ENCODE assay signal across 18 mouse cellular contexts in genomic region chr9:58557457-58558455, GRCm38 (mm10). TPM values are rescaled to one million over a fixed set of nuclear protein-coding genes. Genes with fewer than 3 reads are reported as not detected.
DNase-seq lines count a peak whose midpoint lies in the region; ATAC-seq and TF ChIP-seq lines count a peak whose summit lies in the region.
"Had no signal": no experiment of that assay in that cellular context is flagged by ENCODE, and none has a peak within 500 bp of the region (broad histone marks: within the 10 kb centered on the region; RNA-seq: fewer than 3 reads in every experiment).

No protein-coding gene starts in this region.

- TF ChIP-seq POLR2A in liver, adult 2 months (IDR thresholded peaks at IDR 0.05; ENCODE audit: extremely low read depth, insufficient read depth, low read length), result no peak
- TF ChIP-seq POLR2A in MEL (IDR thresholded peaks at IDR 0.05; ENCODE audit: control insufficient read depth in 1 of 2, insufficient read depth in 1 of 2, low read depth in 1 of 2, low read length in 2 of 2, poor library complexity in 1 of 2), result no peak

- TF ChIP-seq EP300 in MEL (IDR thresholded peaks at IDR 0.05; ENCODE audit: low read depth in 1 of 2, low read length in 2 of 2), result peak; percentile 21 to 55; a peak in 2 of 4 replicates

- DNase-seq in cerebellum, adult 8-10 months, result peak; percentile 8
- DNase-seq in cerebellum, postnatal 36 days, result no peak
- peak; percentile 90 for DNase-seq in liver, adult 2 months (ENCODE audit: extremely low read depth, low read depth, low spot score)
- DNase-seq in liver, embryonic 11.5 days (ENCODE audit: low spot score), result no peak
- peak; percentile 53 for DNase-seq in MEL (ENCODE audit: low read depth, low spot score)
- DNase-seq in lung, postnatal 14 days, result peak; percentile 34
- DNase-seq in kidney, postnatal 14 days, result no peak
- DNase-seq: cerebellum, adult 9-10 months; forebrain, postnatal 0 days; heart, adult 18-20 months; kidney, adult 18-20 months; right cerebral cortex, adult 18-20 months had no signal

- 0 out of 2 replicates have a peak, but pooled peaks cover 4% of the 10 kb centered on the region for H3K79me2 ChIP-seq in liver, adult 2 months (ENCODE audit: control insufficient read depth, insufficient read depth, low read length)
- H3K79me2 ChIP-seq in MEL (ENCODE audit: control insufficient read depth, insufficient read depth, low read length, poor library complexity), result no peaks in the 10 kb centered on the region

- 31% methylated on average over 3 of the region's 3 CpGs for WGBS in liver, adult 2 months
- WGBS in liver, embryonic 11.5 days, result 56% methylated on average over 3 of the region's 3 CpGs

- TF ChIP-seq CTCF in liver, adult 2 months (IDR thresholded peaks at IDR 0.05; ENCODE audit: low read depth, low read length), result no peak
- TF ChIP-seq CTCF in MEL (IDR thresholded peaks at IDR 0.05 in 2 of 3, conservative IDR thresholded peaks at IDR 0.05 in 1 of 3; ENCODE audit: control insufficient read depth in 1 of 3, insufficient read depth in 1 of 3, low read depth in 2 of 3, low read length in 3 of 3, poor library complexity in 1 of 3, severe bottlenecking in 1 of 3), result no peak

- no peaks in the 10 kb centered on the region for H3K27me3 ChIP-seq in liver, adult 2 months (ENCODE audit: control insufficient read depth, insufficient read depth, low read length)
- H3K27me3 ChIP-seq in liver, embryonic 11.5 days (replicated peaks; ENCODE audit: control insufficient read depth, insufficient read depth, low read length), result 0 out of 2 replicates have a peak, but pooled peaks cover 3% of the 10 kb centered on the region
- H3K27me3 ChIP-seq in MEL (ENCODE audit: control insufficient read depth in 1 of 2, insufficient read depth in 2 of 2, low read length in 2 of 2), result peaks cover 0 to 7% of the 10 kb centered on the region in 2 experiments; a peak in 2 of 4 replicates
- H3K27me3 ChIP-seq: embryonic facial prominence, embryonic 13.5 days; heart, embryonic 13.5 days had no signal

- H3K4me2 ChIP-seq in liver, embryonic 11.5 days, result no peak overlapping the region
- H3K4me2 ChIP-seq: embryonic facial prominence, embryonic 13.5 days; heart, embryonic 13.5 days had no signal

- ATAC-seq in liver, embryonic 11.5 days (replicated peaks; ENCODE audit: low FRiP score), result no peak
- ATAC-seq in monocyte, adult 5-6 weeks (replicated peaks; ENCODE audit: insufficient number of reproducible peaks, low FRiP score, low TSS enrichment, poor library complexity, severe bottlenecking), result no peak
- ATAC-seq: forebrain, postnatal 0 days; hindbrain, embryonic 16.5 days had no signal

- no peak overlapping the region for H3K9ac ChIP-seq in liver, adult 2 months (ENCODE audit: low read depth, low read length)
- H3K9ac ChIP-seq in liver, embryonic 11.5 days (ENCODE audit: low read depth, low read length), result no peak overlapping the region
- no peak overlapping the region for H3K9ac ChIP-seq in MEL (ENCODE audit: control insufficient read depth, low read depth, low read length, poor library complexity, severe bottlenecking)
- H3K9ac ChIP-seq: embryonic facial prominence, embryonic 13.5 days; forebrain, postnatal 0 days; heart, embryonic 13.5 days had no signal

- TF ChIP-seq RAD21 in MEL (IDR thresholded peaks at IDR 0.05; ENCODE audit: low read depth, low read length), result no peak

- peaks cover 12% of the 10 kb centered on the region for H3K4me1 ChIP-seq in liver, adult 2 months (ENCODE audit: control insufficient read depth, insufficient read depth, low read length)
- H3K4me1 ChIP-seq in liver, embryonic 11.5 days (replicated peaks; ENCODE audit: control insufficient read depth, insufficient read depth, low read length), result peaks cover 25% of the 10 kb centered on the region
- H3K4me1 ChIP-seq in MEL (ENCODE audit: control insufficient read depth in 1 of 2, insufficient read depth in 2 of 2, low read length in 2 of 2), result peaks cover 11 to 30% of the 10 kb centered on the region in 2 experiments

- H3K36me3 ChIP-seq in liver, adult 2 months (ENCODE audit: control insufficient read depth, insufficient read depth, low read length), result no peaks in the 10 kb centered on the region
- H3K36me3 ChIP-seq in liver, embryonic 11.5 days (ENCODE audit: control insufficient read depth, insufficient read depth, low read length), result no peaks in the 10 kb centered on the region
- peaks cover 0 to 26% of the 10 kb centered on the region in 2 experiments; a peak in 2 of 4 replicates for H3K36me3 ChIP-seq in MEL (ENCODE audit: control insufficient read depth in 1 of 2, insufficient read depth in 2 of 2, low read length in 2 of 2)
- H3K36me3 ChIP-seq: embryonic facial prominence, embryonic 13.5 days; G1E; heart, embryonic 13.5 days had no signal

- no peak overlapping the region for H3K4me3 ChIP-seq in liver, adult 2 months (ENCODE audit: insufficient read depth, low read depth, low read length)
- no peak overlapping the region for H3K4me3 ChIP-seq in liver, embryonic 11.5 days (ENCODE audit: low read depth, low read length)
- no peak overlapping the region for H3K4me3 ChIP-seq in MEL (ENCODE audit: control insufficient read depth in 1 of 2, insufficient read depth in 1 of 2, low read depth in 2 of 2, low read length in 2 of 2)
- H3K4me3 ChIP-seq: embryonic facial prominence, embryonic 13.5 days; heart, embryonic 13.5 days had no signal

- no peaks in the 10 kb centered on the region for H3K9me3 ChIP-seq in liver, embryonic 11.5 days (ENCODE audit: control insufficient read depth, low read length)
- no peaks in the 10 kb centered on the region for H3K9me3 ChIP-seq in MEL (replicated peaks; ENCODE audit: insufficient read depth, low read length)
- H3K9me3 ChIP-seq: embryonic facial prominence, embryonic 13.5 days; G1E; heart, embryonic 13.5 days had no signal

- H3K27ac ChIP-seq in liver, adult 2 months (replicated peaks; ENCODE audit: insufficient read depth, low read depth, low read length), result peak overlapping the region; percentile 81
- H3K27ac ChIP-seq in liver, embryonic 11.5 days (ENCODE audit: low read depth, low read length), result no peak overlapping the region
- H3K27ac ChIP-seq in MEL (ENCODE audit: control insufficient read depth, low read depth, low read length), result no peak overlapping the region
- H3K27ac ChIP-seq: embryonic facial prominence, embryonic 13.5 days; heart, embryonic 13.5 days; kidney, postnatal 0 days had no signal

TF ChIP-seq in MEL, 35 proteins besides CTCF, POLR2A, EP300 and RAD21:
- TF ChIP-seq RCOR1 (IDR thresholded peaks at IDR 0.05; ENCODE audit: low read depth, low read length) (peak; percentile 20; the same call in 1 of the 2 replicates), ETS1 (IDR thresholded peaks at IDR 0.05; ENCODE audit: low read depth, low read length) (peak; percentile 23; the same call in 1 of the 2 replicates), GATA1 (IDR thresholded peaks at IDR 0.05; ENCODE audit: low read depth, low read length) (peak; percentile 81), JUND (IDR thresholded peaks at IDR 0.05; ENCODE audit: low read depth, low read length) (no peak), MAFK (IDR thresholded peaks at IDR 0.05; ENCODE audit: borderline replicate concordance, low read depth, low read length) (peak; percentile 51; the same call in 1 of the 2 replicates), BHLHE40 (IDR thresholded peaks at IDR 0.05; ENCODE audit: borderline replicate concordance, low read depth, low read length) (no peak), GABPA (IDR thresholded peaks at IDR 0.05; ENCODE audit: low read depth, low read length) (no peak), ELF1 (IDR thresholded peaks at IDR 0.05; ENCODE audit: low read depth, low read length) (no peak), NELFE (IDR thresholded peaks at IDR 0.05; ENCODE audit: low read depth, low read length) (no peak), TAL1 (IDR thresholded peaks at IDR 0.05; ENCODE audit: low read length) (no peak), ZMIZ1 (IDR thresholded peaks at IDR 0.05; ENCODE audit: low read depth, low read length) (no peak), MXI1 (IDR thresholded peaks at IDR 0.05; ENCODE audit: low read depth, low read length) (no peak), TBP (IDR thresholded peaks at IDR 0.05; ENCODE audit: low read depth, low read length) (no peak), ZNF384 (IDR thresholded peaks at IDR 0.05; ENCODE audit: low read depth, low read length) (no peak), USF2 (IDR thresholded peaks at IDR 0.05; ENCODE audit: borderline replicate concordance in 1 of 2, insufficient read depth in 1 of 2, low read depth in 1 of 2, low read length in 2 of 2) (no peak), MYC (IDR thresholded peaks at IDR 0.05; ENCODE audit: low read depth, low read length) (no peak)

RNA-seq across cellular contexts. Expression of gene Cd276, which starts 2.5 kb away (rescaled TPM):
- 1.3 and 1.5 TPM in 2 replicates for total RNA-seq in liver, adult 2 months (2014; rRNA removed)
- 2.8 and 4.5 TPM in 2 replicates for polyA plus RNA-seq in liver, adult 2 months (2012; rRNA removed)
- polyA plus RNA-seq in liver, embryonic 11.5 days (2014; fragmentation: Nextera tagmentation; extraction: Ambion mirVana), result 14.9 and 17.8 TPM in 2 replicates
- total RNA-seq in MEL (2012; rRNA removed), result 0.10 and 0.12 TPM in 2 replicates
- 1 to 10 TPM in 1 of 2 experiments, not detected in 1; 3.6 TPM for polyA plus RNA-seq in MEL (2012; ENCODE audit: insufficient read depth in 1 of 2, insufficient read length in 2 of 2, low read depth in 1 of 2, low replicate concordance in 2 of 2, missing spikeins in 1 of 2)
- total RNA-seq in monocyte, adult 5-6 weeks (2017), result 0.29 to 7.2 TPM (median 0.53 TPM) in 3 replicates

RNA-seq across cellular contexts. Expression of gene Nptn, which starts 24.3 kb away (rescaled TPM):
- 55.6 and 65.2 TPM in 2 replicates for total RNA-seq in liver, adult 2 months (2014; rRNA removed)
- polyA plus RNA-seq in liver, adult 2 months (2012; rRNA removed), result 115 and 141 TPM in 2 replicates
- polyA plus RNA-seq in liver, embryonic 11.5 days (2014; fragmentation: Nextera tagmentation; extraction: Ambion mirVana), result 113 and 114 TPM in 2 replicates
- 69.1 and 71.4 TPM in 2 replicates for total RNA-seq in MEL (2012; rRNA removed)
- 100 to 1,000 TPM in 1 of 2 experiments, not detected in 1; 199 TPM for polyA plus RNA-seq in MEL (2012; ENCODE audit: insufficient read depth in 1 of 2, insufficient read length in 2 of 2, low read depth in 1 of 2, low replicate concordance in 2 of 2, missing spikeins in 1 of 2)
- total RNA-seq in monocyte, adult 5-6 weeks (2017), result 321 to 443 TPM (median 357 TPM) in 3 replicates

Comparison
In these comparisons a context has a peak if more than half of its experiments do, and no peak if none do; other contexts are left out.
1. DNase-seq: peak in cerebellum, adult 8-10 months (single experiment), liver, adult 2 months (single experiment), MEL (single experiment) and lung, postnatal 14 days (single experiment); none in cerebellum, postnatal 36 days (0 of 2), liver, embryonic 11.5 days (single experiment) and kidney, postnatal 14 days (single experiment).